Mouse (Mus musculus) fat pad, adult 2 months (tissue): ENCODE measurements at regions not wholly inside any gene's neighbourhood (a gene's known extent, or its start where the extent isn't known, plus 50 kb on each side); places are given as distances from the start of the nearest gene placed in this dataset.

Experiments
- DNase-seq: peaks from one replicate; pipeline ENCODE4 v3.0.0-alpha.2; 2011; ENCODE audit warnings: low read depth, low spot score; ENCODE audit errors: extremely low read depth

DNA sequence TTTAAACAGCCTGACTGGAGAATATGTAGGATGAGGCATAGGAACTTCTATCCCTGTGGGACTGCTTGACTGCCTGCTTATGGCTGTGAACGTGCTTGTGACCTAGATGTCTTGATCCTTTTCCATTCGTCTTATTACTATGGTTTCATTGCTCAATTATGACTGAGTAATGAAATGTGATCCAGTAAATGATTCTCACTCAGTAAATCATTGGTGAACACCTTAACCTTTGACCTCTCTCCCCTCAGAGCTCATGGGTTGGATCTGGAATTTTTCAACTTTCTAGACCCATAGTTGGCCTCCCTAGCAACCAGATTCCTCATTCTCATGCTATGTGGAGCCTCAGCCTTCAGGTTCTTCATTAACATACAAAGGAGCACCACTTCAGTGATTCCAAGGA is 634.6 kb upstream of the Fam160b2 start:
- no peak for DNase-seq

DNA sequence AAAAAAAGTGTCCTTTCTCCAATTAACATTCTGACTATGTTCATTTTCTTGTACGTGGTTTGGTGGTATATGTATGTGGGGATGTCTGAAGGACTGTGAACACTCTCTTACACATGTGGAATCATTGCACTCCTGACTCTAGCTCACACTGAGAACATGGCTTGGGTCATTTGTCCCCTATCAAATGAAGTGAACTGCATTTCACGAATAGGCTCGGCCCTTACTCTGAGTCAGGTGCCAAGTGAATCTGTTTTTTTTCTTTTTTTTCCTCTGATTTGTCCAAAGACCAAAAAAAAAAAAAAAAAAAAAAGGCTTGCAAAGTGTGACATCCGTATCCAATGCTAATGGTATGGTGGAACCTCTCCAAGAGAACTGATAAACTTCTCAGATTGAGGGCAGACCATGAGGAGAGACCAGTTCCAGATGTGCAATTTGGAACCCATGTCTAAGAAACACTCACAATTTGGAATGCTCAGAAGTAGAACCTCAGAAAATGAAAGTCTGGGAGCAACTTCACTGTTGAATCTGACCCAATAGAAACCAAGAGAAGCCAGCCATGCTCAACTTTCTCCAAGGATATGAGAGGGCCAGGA is 631.7 kb upstream of the Fam160b2 start:
- DNase-seq = no peak

DNA sequence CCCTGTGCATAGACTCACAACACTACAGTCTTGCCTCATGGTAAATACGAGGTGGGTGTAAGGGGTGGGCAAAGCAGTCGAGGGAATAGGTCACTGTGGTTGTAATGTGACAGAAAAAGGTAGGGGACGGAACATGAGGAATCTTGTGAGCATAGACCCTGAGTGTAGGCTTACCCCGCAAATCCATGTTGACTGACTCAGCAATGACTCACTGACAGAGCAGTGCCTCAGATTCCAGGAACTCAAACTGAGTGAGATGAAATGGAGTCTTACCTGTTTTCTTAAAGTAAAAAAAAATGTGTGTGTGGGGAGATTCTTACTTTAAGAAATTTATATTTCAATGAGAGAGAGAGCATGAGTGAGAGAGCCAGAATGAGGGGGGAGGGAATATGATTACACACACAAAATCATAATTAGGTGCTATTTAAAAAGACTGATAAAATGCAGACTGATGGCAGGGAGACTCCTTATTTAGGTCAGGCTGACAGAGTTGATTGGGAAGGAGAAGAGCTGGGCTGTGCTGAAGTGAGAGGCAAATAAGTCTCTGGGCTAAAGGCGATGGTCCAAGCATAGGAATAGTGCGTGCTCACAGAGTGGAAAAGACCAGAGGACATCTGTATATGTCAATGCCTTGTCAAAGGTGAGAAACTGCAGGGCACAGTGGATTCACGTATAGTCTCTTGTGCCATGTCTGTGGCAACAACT is 631.0 kb upstream of the Fam160b2 start:
- DNase-seq = no peak

DNA sequence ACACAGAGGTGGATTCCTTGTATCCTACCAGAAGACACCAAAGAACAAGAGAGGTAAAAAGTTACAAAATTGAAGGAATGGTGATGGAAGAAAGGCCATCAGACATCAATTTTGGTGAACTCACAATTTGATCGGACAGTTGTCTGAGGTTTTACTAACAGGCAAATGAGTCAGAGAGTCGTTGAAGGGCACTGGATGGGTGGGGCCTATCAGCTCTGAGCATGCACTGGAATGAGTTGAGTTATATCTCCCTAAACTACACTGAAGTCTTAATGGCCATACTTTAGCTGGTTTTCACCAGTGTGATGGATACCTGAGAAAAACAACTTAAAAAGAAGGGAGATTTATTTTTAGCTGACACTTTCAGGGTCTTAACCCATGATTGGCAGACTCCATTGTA is 630.3 kb upstream of the Fam160b2 start:
- no peak for DNase-seq

GRCm38 (mm10) chr14:71228894-71229446 is 629.3 kb upstream of the Fam160b2 start:
- no peak for DNase-seq

- DNase-seq = no peak
Observed at GRCm38 (mm10) chr14:71217041-71217440, 617.4 kb upstream of the Fam160b2 start.

- DNase-seq = no peak
Observed at GRCm38 (mm10) chr14:71211359-71211978, 611.8 kb upstream of the Fam160b2 start.

DNA sequence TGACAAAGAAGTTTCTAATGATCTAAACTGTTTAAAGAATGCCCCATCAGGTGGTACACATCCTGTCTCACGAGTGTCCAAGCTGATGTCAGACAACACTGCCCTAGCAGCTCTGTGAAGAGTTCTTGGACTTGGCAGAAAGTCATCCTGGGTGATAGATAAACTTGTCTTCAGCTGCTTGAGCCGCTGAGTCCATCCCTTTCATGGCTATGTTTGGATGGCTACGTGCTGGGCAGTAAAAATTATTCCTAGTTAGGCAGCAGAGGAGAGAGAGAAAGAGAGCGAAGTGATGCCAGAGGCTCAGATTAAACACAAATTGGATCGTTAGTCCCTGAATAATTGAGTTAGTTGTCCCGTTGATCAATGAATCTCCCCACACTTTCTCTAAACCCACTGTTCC is 603.8 kb upstream of the Fam160b2 start:
- no peak for DNase-seq

DNA sequence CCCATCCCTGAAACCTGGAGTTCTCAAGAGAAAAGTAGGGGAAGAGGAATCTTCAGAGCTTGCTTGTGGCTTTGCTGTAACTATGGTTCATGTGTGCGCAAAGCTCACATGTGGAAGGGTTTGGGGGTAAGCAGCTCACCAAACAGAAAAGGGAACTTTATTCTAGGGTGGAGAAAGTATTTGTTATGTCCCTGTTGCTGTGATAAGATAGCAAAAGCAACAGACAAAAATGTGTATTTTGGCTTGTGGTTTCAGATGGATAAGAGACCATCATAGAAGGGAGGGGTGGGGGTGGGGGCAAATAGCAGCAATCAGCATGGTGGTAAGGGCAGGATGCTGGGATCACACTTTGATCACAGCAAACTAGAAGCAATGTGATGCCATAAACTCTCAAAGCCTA is 601.3 kb upstream of the Fam160b2 start:
- no peak for DNase-seq

DNA sequence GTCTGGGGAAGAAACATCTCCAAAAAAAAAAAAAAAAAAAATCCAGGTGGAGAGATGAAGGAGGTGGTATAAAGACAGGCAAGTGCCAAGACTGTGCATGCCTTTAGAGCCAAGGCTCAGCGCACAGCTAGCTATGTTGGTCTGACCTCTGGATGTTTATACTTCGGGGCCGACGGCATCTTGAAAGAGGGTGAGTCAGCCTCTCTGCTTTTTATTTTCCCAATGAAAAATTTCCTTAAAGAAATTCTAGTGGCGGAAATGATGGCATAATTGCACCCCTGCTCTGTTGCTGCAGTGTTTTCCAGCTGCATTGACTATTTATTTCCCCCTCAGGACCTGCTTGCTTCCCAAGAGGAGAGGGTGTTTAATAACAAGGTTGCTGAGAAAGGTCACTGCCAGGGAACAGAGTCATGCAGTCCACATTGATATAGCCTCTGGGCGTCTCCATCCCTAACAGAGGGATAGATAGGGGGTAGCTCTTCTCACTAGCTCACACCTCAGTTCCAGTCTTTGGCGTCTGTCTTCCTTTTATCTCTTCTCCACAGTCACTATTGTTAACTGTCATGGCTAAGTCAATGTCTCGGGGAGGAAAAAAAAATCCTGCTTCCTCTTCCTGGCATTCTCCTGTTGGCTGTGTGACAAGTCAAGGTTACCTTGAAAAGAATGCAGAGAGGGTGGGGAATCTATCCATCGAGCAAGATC is 599.7 kb upstream of the Fam160b2 start:
- no peak for DNase-seq

DNA sequence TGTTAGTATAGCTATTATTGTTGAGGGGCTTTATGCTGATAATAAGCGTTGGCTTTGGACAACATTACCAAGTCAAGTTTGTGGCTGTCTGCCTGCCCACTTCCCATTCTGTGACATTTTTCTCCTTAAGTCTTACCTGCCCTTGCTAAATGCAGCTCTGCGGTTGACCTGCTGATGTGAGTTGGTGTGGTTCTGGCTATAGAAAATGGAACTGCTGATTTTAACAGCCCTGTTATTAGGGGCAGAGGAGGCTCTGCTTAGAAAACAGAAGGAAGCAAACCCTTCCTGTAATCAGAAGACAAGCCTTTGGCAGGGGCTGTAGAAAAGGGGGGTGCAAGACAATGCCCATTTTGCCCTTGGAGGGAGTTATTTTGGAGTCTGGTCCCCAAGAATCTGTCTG is 594.6 kb upstream of the Fam160b2 start:
- DNase-seq = no peak

DNA sequence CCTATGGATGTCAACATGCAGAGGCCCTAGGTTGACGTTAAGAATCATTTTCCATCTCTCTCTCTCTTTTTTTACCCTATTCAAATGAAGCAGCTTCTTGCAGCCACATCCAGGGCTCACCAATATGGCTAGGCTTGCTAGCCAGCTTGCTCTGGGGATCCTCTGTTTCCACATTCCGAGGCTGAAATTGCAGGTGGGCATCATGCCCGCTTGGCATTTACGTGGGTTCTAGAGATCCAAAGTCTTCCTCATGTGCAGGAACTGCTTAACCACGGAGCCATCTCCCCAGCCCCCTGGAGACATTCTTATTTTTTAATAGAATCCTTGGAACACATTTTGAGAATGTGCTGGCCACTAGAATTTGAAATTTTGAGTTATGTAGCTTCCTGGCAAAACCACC is 592.9 kb upstream of the Fam160b2 start:
- no peak for DNase-seq

DNA sequence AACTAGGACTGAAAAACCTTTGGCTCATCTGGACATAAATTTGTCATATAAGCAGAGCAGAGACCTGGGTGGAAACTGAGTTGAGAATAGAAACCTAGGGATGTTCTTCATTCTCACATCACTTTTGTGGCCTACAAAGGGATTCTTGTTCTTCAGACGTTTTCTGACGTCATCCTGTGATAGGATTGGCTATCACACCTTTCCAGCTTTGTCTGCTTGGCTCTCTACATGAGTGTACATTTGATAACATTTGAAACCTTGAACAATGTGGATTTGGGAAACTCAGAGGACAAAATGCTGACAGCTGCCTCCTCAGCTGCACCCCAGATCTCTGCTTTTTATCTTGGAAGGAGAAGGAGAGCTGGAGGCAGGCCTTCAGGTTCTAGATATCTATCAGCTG is 589.7 kb upstream of the Fam160b2 start:
- no peak for DNase-seq

DNA sequence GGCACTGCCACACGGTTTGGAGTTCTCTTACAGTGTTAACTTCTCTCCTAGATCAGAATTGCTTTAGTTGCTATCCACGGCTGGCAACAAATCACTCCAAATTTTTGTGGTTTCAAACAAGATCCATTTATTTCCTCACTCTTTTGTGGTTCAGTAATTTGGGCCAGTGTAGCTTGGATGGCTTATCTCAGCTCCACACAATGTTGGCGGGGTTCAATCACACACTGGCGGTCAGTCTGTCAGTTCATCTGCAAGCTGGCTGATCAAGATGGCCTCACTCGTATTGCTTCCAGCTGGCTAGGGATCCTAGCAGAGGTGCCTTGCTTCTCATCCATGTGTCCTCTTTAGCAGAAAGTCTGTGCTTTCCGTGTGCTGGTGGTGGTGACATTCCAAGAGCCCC is 577.7 kb upstream of the Fam160b2 start:
- no peak for DNase-seq

DNA sequence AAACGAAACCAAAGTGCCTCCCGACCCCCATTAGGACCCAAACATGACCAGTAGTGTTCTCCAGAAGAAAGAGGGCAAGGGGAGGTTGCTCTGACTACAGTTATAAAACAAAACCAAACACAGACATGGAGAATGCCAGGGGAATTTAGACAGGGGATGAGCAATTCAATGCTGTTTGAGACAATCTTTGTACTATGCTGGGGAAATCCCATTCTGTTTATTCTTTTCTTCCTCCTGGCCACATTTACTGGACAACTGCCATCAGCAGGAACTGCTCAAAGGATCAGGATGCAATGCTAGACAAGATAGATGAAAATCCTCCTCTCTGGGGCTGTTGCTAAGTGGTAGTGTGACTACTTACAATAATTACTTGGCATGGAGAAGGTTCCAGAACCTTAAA is 574.5 kb upstream of the Fam160b2 start:
- no peak for DNase-seq

DNA sequence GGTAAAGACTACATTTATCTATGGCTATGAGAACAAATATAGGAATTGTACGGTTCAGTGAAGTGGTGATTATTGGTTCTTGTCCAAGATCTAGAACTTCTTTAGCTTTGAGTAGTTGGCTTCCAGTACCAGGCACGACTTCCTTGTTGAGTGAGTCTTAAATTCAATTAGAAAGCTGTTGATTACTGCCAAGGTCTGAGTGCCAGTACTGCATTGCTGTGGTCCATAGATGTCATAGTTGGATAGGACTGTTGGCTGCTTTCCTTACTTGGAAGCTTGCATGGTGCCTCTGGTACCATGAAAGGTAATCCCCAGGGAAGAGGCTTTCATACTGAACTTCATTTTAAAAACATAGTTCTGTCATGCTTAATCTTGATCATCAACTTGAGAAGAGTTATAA is 559.9 kb upstream of the Fam160b2 start:
- DNase-seq = no peak

DNA sequence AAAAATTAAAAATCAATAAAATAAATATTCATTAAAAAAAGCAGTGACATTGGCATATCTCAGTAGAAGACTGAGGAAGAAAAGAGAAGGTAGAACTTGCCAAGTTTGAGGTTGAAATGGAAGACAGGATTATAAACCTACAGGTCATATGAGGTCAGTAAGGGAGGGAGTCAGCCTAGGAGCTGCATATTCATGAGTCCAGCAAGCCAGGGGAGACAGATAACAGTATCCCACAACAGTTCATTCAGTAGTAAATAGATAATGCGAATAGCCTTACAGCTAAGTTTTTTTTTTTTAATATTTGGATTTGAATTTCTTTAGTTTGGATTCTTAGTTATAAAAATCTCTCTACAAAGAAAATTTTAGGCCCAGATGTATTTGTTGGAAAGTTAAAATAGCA is 542.8 kb upstream of the Fam160b2 start:
- DNase-seq = no peak

GRCm38 (mm10) chr14:71129771-71130211 is 530.2 kb upstream of the Fam160b2 start:
- DNase-seq = no peak

- DNase-seq = no peak
Observed at GRCm38 (mm10) chr14:71128495-71128894, 528.9 kb upstream of the Fam160b2 start.

DNA sequence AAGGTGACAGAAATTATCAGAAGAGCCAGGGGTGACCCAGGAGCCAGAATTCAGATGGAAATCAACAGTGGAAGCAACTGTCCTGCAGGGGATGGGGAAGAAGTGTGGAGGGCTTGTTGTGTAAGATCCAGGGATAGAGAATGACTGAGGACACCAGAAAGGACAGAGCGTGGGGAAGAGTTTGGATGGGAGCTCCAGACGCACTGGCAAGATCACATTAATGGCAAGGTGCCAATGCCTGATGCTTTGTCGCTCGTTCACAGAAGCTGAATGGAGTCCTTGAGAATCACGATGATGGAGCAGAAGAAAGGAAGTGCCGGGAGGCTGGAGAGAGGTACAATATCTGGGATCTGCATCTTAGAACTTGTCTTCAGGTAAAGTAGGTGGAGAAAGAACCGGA is 519.0 kb upstream of the Fam160b2 start:
- DNase-seq = no peak

DNA sequence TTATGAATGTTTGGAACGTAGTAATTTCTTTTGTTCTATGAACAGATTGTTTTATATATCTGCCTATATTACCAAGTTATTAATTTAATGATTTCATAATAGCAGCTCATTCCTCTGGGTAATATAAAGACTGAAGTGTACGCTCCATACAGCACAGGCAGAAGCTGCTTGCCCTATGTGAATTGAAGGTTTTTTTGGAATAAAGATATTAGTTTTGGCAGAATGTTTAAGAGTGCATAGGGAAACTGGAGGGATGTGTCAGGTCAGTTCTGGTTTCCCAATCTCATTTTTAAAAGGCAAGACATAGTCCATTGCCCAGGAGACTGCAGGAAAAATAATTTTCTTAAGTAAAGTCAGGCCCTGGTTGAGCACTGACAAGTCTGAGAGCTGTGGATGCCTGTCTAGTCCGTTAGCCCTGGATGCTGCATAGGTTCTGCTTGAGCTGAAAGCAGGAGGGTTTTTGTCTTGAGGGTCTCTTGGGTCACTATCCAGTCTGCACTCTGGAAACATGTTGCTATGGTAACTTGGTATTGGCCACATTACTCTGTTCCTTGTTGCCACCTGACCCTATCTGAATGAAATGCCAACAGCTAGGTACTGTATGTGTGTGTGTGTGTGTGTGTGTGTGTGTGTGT is 516.3 kb upstream of the Fam160b2 start:
- DNase-seq = no peak
